Mouse (Mus musculus) megakaryocyte, embryonic 14.5 days (primary cell): ENCODE measurements around the gene Gm44965.

ENCODE experiments used
- FLI1 ChIP-seq: IDR thresholded peaks from 2 replicates; pipeline ENCODE4 v1.6.1; 2012; ENCODE audit warnings: low read length, inconsistent platforms, mixed read lengths
- GATA1 ChIP-seq: IDR thresholded peaks from 3 replicates; pipeline ENCODE4 v1.6.1; 2012; ENCODE audit warnings: mixed read lengths, low read length, inconsistent platforms, borderline replicate concordance

- TF ChIP-seq GATA1 = no peak
- no peak for TF ChIP-seq FLI1
These were observed 27.4 kb upstream of the Gm44965 start for GRCm38 (mm10) chr6:48566312-48566711.
